Mouse (Mus musculus): Measurements from ENCODE around the gene Prss42. TPM values are rescaled to one million over a fixed set of nuclear protein-coding genes. Genes with fewer than 3 reads are reported as not detected.
A peak's percentile ranks its signal among the peaks of the same experiment; 100 is the strongest.

Prss42 gene
- total and polyA plus RNA-seq, 3 experiments: 0.44 to 2.3 (median 0.53) TPM

DNA sequence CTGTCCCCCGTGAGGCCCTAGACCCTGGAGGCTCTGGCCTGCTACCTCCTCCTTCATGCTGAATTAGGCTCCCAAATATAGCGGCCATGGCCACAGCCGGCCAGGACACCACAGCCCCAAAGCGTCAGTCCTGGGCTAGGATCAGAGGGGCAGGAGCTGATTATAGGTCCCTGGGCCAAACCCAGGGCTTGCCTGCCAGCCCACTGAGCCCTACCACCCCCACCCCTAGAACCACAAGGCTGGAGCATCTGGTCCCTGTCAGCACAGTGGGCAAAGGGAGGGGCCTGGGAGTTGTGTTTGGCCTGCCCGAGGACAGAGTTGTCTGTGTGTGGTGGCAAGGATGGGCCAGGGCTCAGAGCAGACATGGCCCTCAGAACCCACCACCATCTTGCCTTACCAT is 40.1 kb upstream of the Prss42 start:
- ATAC-seq (ENCODE audit: extremely low read depth, insufficient number of reproducible peaks, low FRiP score, poor library complexity, severe bottlenecking) (no peak), DNase-seq (ENCODE audit: low spot score) (no peak)
- no peak for TF ChIP-seq CTCF (IDR thresholded peaks at IDR 0.05; ENCODE audit: low read depth, low read length)
- no peak for TF ChIP-seq POLR2AphosphoS5 (IDR thresholded peaks at IDR 0.05; ENCODE audit: insufficient replicate concordance, low read depth, low read length)
- no peak for TF ChIP-seq GATA1 (IDR thresholded peaks at IDR 0.05; ENCODE audit: borderline replicate concordance, low read length)
- no peak for TF ChIP-seq TAL1 (conservative IDR thresholded peaks at IDR 0.05; ENCODE audit: low read depth, low read length)
- TF ChIP-seq GATA2 (IDR thresholded peaks at IDR 0.05; ENCODE audit: borderline replicate concordance, low read depth, low read length): no peak
- no peaks in the 10 kb centered on the region for H3K36me3 ChIP-seq (replicated peaks)
- H3K4me1 ChIP-seq (ENCODE audit: insufficient read depth, low read depth, low read length): no peaks in the 10 kb centered on the region
- H3K4me3 ChIP-seq (ENCODE audit: low read depth, low read length): no peak overlapping the region
- H3K27me3 ChIP-seq (ENCODE audit: insufficient read depth, low read length): peaks cover 28% of the 10 kb centered on the region
- H3K9me3 ChIP-seq (replicated peaks): no peaks in the 10 kb centered on the region

DNA sequence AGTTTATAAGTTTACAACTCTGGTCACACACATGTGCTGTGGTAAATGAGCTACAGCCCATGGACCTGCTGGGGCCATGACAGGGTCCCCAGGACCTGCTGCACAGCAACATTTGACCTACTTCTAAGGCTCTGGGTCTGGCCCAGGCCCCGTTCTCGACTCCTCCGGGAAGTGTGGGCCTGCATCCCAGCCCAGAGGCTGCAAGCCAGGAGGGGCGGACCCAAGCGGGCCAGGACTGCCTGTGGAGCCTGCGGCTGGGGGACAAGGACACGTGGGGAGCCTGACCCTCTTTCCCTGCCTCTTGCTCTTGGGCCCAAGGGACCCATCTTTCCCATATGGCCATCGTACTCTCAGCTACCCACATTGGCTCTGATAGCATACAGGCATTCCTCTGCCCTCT is 39.4 kb upstream of the Prss42 start:
- peaks cover 32% of the 10 kb centered on the region for H3K27me3 ChIP-seq (ENCODE audit: insufficient read depth, low read length)
- H3K4me1 ChIP-seq (ENCODE audit: insufficient read depth, low read depth, low read length): no peaks in the 10 kb centered on the region
- ATAC-seq (ENCODE audit: extremely low read depth, insufficient number of reproducible peaks, low FRiP score, poor library complexity, severe bottlenecking) (no peak), DNase-seq (ENCODE audit: low spot score) (no peak)
- H3K36me3 ChIP-seq (replicated peaks): no peaks in the 10 kb centered on the region
- H3K9me3 ChIP-seq (replicated peaks): no peaks in the 10 kb centered on the region
- no peak for TF ChIP-seq POLR2AphosphoS5 (IDR thresholded peaks at IDR 0.05; ENCODE audit: insufficient replicate concordance, low read depth, low read length)
- no peak for TF ChIP-seq TAL1 (conservative IDR thresholded peaks at IDR 0.05; ENCODE audit: low read depth, low read length)
- TF ChIP-seq GATA1 (IDR thresholded peaks at IDR 0.05; ENCODE audit: borderline replicate concordance, low read length): no peak
- TF ChIP-seq CTCF (IDR thresholded peaks at IDR 0.05; ENCODE audit: low read depth, low read length): no peak
- TF ChIP-seq GATA2 (IDR thresholded peaks at IDR 0.05; ENCODE audit: borderline replicate concordance, low read depth, low read length): no peak
- no peak overlapping the region for H3K4me3 ChIP-seq (ENCODE audit: low read depth, low read length)

- Histone ChIP-seq H3K9me3 (replicated peaks) (no peaks in the 10 kb centered on the region), H3K4me3 (ENCODE audit: low read depth, low read length) (no peak overlapping the region), H3K27me3 (ENCODE audit: insufficient read depth, low read length) (peaks cover 38% of the 10 kb centered on the region), H3K4me1 (ENCODE audit: insufficient read depth, low read depth, low read length) (no peaks in the 10 kb centered on the region), H3K36me3 (replicated peaks) (no peaks in the 10 kb centered on the region)
- DNase-seq (ENCODE audit: low spot score) (no peak), ATAC-seq (ENCODE audit: extremely low read depth, insufficient number of reproducible peaks, low FRiP score, poor library complexity, severe bottlenecking) (peak; percentile 34; the same call in 1 of the 2 replicates)
- TF ChIP-seq GATA1 (IDR thresholded peaks at IDR 0.05; ENCODE audit: borderline replicate concordance, low read length): no peak
- 0 out of 2 replicates have a peak, but pooled peaks have one; percentile 15 for TF ChIP-seq CTCF (IDR thresholded peaks at IDR 0.05; ENCODE audit: low read depth, low read length)
Measured at GRCm38 (mm10) chr9:110759265-110759664, 38.7 kb upstream of the Prss42 start.

GRCm38 (mm10) chr9:110760886-110761285 is 37.1 kb upstream of the Prss42 start:
- Histone ChIP-seq H3K4me3 (ENCODE audit: low read depth, low read length) (no peak overlapping the region), H3K4me1 (ENCODE audit: insufficient read depth, low read depth, low read length) (no peaks in the 10 kb centered on the region), H3K27me3 (ENCODE audit: insufficient read depth, low read length) (peaks cover 36% of the 10 kb centered on the region), H3K9me3 (replicated peaks) (no peaks in the 10 kb centered on the region), H3K36me3 (replicated peaks) (no peaks in the 10 kb centered on the region)
- no peak for TF ChIP-seq GATA2 (IDR thresholded peaks at IDR 0.05; ENCODE audit: borderline replicate concordance, low read depth, low read length)
- TF ChIP-seq TAL1 (conservative IDR thresholded peaks at IDR 0.05; ENCODE audit: low read depth, low read length): no peak
- TF ChIP-seq POLR2AphosphoS5 (IDR thresholded peaks at IDR 0.05; ENCODE audit: insufficient replicate concordance, low read depth, low read length): no peak
- TF ChIP-seq GATA1 (IDR thresholded peaks at IDR 0.05; ENCODE audit: borderline replicate concordance, low read length): no peak
- TF ChIP-seq CTCF (IDR thresholded peaks at IDR 0.05; ENCODE audit: low read depth, low read length): no peak
- DNase-seq (ENCODE audit: low spot score): no peak
- no peak for ATAC-seq (ENCODE audit: extremely low read depth, insufficient number of reproducible peaks, low FRiP score, poor library complexity, severe bottlenecking)

- Histone ChIP-seq H3K36me3 (replicated peaks) (no peaks in the 10 kb centered on the region), H3K27me3 (ENCODE audit: insufficient read depth, low read length) (peaks cover 39% of the 10 kb centered on the region), H3K9me3 (replicated peaks) (no peaks in the 10 kb centered on the region), H3K4me1 (ENCODE audit: insufficient read depth, low read depth, low read length) (no peaks in the 10 kb centered on the region), H3K4me3 (ENCODE audit: low read depth, low read length) (no peak overlapping the region)
- no peak for DNase-seq (ENCODE audit: low spot score)
- ATAC-seq (ENCODE audit: extremely low read depth, insufficient number of reproducible peaks, low FRiP score, poor library complexity, severe bottlenecking): no peak
- no peak for TF ChIP-seq CTCF (IDR thresholded peaks at IDR 0.05; ENCODE audit: low read depth, low read length)
- TF ChIP-seq GATA2 (IDR thresholded peaks at IDR 0.05; ENCODE audit: borderline replicate concordance, low read depth, low read length): no peak
- no peak for TF ChIP-seq TAL1 (conservative IDR thresholded peaks at IDR 0.05; ENCODE audit: low read depth, low read length)
- TF ChIP-seq POLR2AphosphoS5 (IDR thresholded peaks at IDR 0.05; ENCODE audit: insufficient replicate concordance, low read depth, low read length): no peak
Measured at GRCm38 (mm10) chr9:110762763-110763162, 35.2 kb upstream of the Prss42 start.

DNA sequence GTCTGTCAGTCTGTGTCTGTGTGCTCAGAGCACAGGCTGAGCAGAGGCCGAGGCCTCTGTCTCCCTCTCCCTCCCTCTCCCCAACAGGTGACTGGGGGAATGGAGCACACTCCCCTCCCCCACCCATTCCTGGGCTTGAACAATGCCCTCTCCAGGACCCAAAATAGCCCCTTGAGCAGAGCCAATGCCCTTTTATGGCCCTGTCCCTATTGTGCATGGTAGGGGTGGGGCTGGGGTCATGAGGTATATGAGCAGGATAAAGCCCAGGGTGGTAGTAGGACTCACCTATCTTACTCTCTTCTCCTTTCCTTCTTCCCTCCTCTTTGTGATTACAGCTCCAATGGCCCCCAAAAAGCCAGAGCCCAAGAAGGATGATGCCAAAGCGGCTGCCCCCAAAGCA is 34.6 kb upstream of the Prss42 start:
- no peak overlapping the region for H3K4me3 ChIP-seq (ENCODE audit: low read depth, low read length)
- no peak for DNase-seq (ENCODE audit: low spot score)
- no peaks in the 10 kb centered on the region for H3K4me1 ChIP-seq (ENCODE audit: insufficient read depth, low read depth, low read length)
- ATAC-seq (ENCODE audit: extremely low read depth, insufficient number of reproducible peaks, low FRiP score, poor library complexity, severe bottlenecking): no peak
- no peaks in the 10 kb centered on the region for H3K36me3 ChIP-seq (replicated peaks)
- H3K27me3 ChIP-seq (ENCODE audit: insufficient read depth, low read length): peaks cover 37% of the 10 kb centered on the region
- no peaks in the 10 kb centered on the region for H3K9me3 ChIP-seq (replicated peaks)
- no peak for TF ChIP-seq CTCF (IDR thresholded peaks at IDR 0.05; ENCODE audit: low read depth, low read length)
- no peak for TF ChIP-seq GATA1 (IDR thresholded peaks at IDR 0.05; ENCODE audit: borderline replicate concordance, low read length)
- no peak for TF ChIP-seq TAL1 (conservative IDR thresholded peaks at IDR 0.05; ENCODE audit: low read depth, low read length)
- no peak for TF ChIP-seq POLR2AphosphoS5 (IDR thresholded peaks at IDR 0.05; ENCODE audit: insufficient replicate concordance, low read depth, low read length)

- DNase-seq (ENCODE audit: low spot score): no peak
- no peak for ATAC-seq (ENCODE audit: extremely low read depth, insufficient number of reproducible peaks, low FRiP score, poor library complexity, severe bottlenecking)
- Histone ChIP-seq H3K4me1 (ENCODE audit: insufficient read depth, low read depth, low read length) (no peaks in the 10 kb centered on the region), H3K4me3 (ENCODE audit: low read depth, low read length) (no peak overlapping the region), H3K36me3 (replicated peaks) (no peaks in the 10 kb centered on the region), H3K27me3 (ENCODE audit: insufficient read depth, low read length) (peaks cover 34% of the 10 kb centered on the region), H3K9me3 (replicated peaks) (no peaks in the 10 kb centered on the region)
- TF ChIP-seq TAL1 (conservative IDR thresholded peaks at IDR 0.05; ENCODE audit: low read depth, low read length) (no peak), GATA2 (IDR thresholded peaks at IDR 0.05; ENCODE audit: borderline replicate concordance, low read depth, low read length) (no peak), CTCF (IDR thresholded peaks at IDR 0.05; ENCODE audit: low read depth, low read length) (no peak), GATA1 (IDR thresholded peaks at IDR 0.05; ENCODE audit: borderline replicate concordance, low read length) (no peak), POLR2AphosphoS5 (IDR thresholded peaks at IDR 0.05; ENCODE audit: insufficient replicate concordance, low read depth, low read length) (no peak)
Measured at GRCm38 (mm10) chr9:110772336-110772735, 25.6 kb upstream of the Prss42 start.
